Mouse (Mus musculus) midbrain, postnatal 0 days (tissue): ENCODE measurements around the gene Tyrobp. TPM values are rescaled to one million over a fixed set of nuclear protein-coding genes. Genes with fewer than 3 reads are reported as not detected.

Source experiments
- ATAC-seq: fragments of 200-750 bp; cut with Nextera tagmentation; 2 replicates; pipeline ENCODE4 v1.8.0; 2017; ENCODE audit warnings: moderate number of reproducible peaks, mild to moderate bottlenecking, moderate TSS enrichment, moderate library complexity; ENCODE audit not compliant: low FRiP score
- DNase-seq: peaks from one replicate; pipeline ENCODE4 v3.0.0-alpha.2; 2015; ENCODE audit warnings: low spot score
- H3K27ac ChIP-seq: fragments of 300-500 bp; sonication (generic); 2 replicates; pipeline ENCODE4 v1.5.1; 2014; ENCODE audit warnings: low read depth, mild to moderate bottlenecking, low read length, mixed read lengths
- H3K27me3 ChIP-seq: fragments of 300-500 bp; sonication (generic); 2 replicates; pipeline ENCODE4 v1.6.1; 2014; ENCODE audit warnings: low read length, control low read depth, mixed read lengths; ENCODE audit not compliant: insufficient read depth
- H3K36me3 ChIP-seq: fragments of 300-500 bp; sonication (generic); 2 replicates; pipeline ENCODE4 v1.6.1; 2014; ENCODE audit warnings: low read length, control low read depth, mixed read lengths; ENCODE audit not compliant: insufficient read depth
- H3K4me1 ChIP-seq: fragments of 300-500 bp; sonication (generic); 2 replicates; pipeline ENCODE4 v1.6.1; 2014; ENCODE audit warnings: mild to moderate bottlenecking, control low read depth, antibody characterized with exemption, low read length, mixed read lengths; ENCODE audit not compliant: insufficient read depth
- H3K4me2 ChIP-seq: fragments of 300-500 bp; sonication (generic); 2 replicates; pipeline ENCODE4 v1.6.1; 2014; ENCODE audit warnings: low read depth, mild to moderate bottlenecking, low read length, mixed read lengths; ENCODE audit not compliant: poor library complexity, severe bottlenecking
- H3K4me3 ChIP-seq: fragments of 300-500 bp; sonication (generic); 2 replicates; pipeline ENCODE4 v1.5.1; 2014; ENCODE audit warnings: low read depth, mild to moderate bottlenecking, low read length, moderate library complexity
- H3K9ac ChIP-seq: fragments of 300-500 bp; sonication (generic); replicated peaks from 2 replicates; pipeline ENCODE4 v1.6.1; 2014; ENCODE audit warnings: mild to moderate bottlenecking, low read length, moderate library complexity, mixed read lengths; ENCODE audit not compliant: poor library complexity, severe bottlenecking
- H3K9me3 ChIP-seq: fragments of 300-500 bp; sonication (generic); 2 replicates; pipeline ENCODE4 v1.6.1; 2016; ENCODE audit warnings: low read length, control low read depth
- CTCF ChIP-seq: IDR thresholded peaks from 2 replicates; pipeline ENCODE4 v1.5.1; 2016; ENCODE audit warnings: antibody characterized with exemption, mild to moderate bottlenecking
- WGBS: fragments of 180-500 bp; shearing (Covaris S2); extraction: QIAGEN DNeasy Blood & Tissue Kit; methylation state at CpG from one replicate; pipeline ENCODE4 v1.1.7; 2014; 5-methylcytosine and 5-hydroxymethylcytosine counted together
- polyA plus RNA-seq: library from polyadenylated mRNA; unstranded; fragments of >200 nt; fragmentation: Nextera tagmentation; extraction: Ambion mirVana; gene quantifications from 2 replicates; pipeline ENCODE4 v1.2.1, GENCODE M21; 2015
- total RNA-seq: library from RNA; depleted of rRNA; stranded (reverse); fragments of >200 nt; gene quantifications from 2 replicates; pipeline ENCODE4 v1.2.3, GENCODE M21; 2014

Tyrobp gene
- total and polyA plus RNA-seq, 2 experiments from 2014 or later, result 23.5 to 43.7 TPM

DNA sequence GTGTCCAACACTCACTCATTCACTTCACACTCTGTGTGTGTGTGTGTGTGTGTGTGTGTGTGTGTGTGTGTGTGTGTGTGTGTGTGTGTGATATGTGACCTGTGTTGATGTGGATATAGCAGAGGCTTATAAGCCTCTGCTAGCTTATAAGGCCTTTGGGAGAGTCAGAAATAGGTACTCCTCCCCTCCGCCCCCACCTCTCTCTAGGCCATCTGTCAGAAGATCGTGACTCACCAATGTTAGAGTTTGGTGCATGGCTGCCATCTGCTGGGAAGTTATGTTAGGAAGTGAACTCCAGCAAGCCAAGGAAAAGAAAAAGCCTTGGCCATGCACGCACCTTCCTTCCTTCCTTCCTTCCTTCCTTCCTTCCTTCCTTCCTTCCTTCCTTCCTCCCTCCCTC is 18.2 kb downstream of the Tyrobp start:
- Histone ChIP-seq H3K9me3 (no peaks in the 10 kb centered on the region), H3K27me3 (no peaks in the 10 kb centered on the region), H3K9ac (no peak overlapping the region), H3K4me2 (no peak overlapping the region), H3K4me3 (no peak overlapping the region), H3K36me3 (peaks cover 20% of the 10 kb centered on the region), H3K27ac (no peak overlapping the region), H3K4me1 (no peaks in the 10 kb centered on the region)
- 6% methylated on average over 3 of the region's 3 CpGs for WGBS
- DNase-seq (peak; percentile 93), ATAC-seq (peak; percentile 82; the same call in 1 of the 2 replicates)
- TF ChIP-seq CTCF, result peak; percentile 83

DNA sequence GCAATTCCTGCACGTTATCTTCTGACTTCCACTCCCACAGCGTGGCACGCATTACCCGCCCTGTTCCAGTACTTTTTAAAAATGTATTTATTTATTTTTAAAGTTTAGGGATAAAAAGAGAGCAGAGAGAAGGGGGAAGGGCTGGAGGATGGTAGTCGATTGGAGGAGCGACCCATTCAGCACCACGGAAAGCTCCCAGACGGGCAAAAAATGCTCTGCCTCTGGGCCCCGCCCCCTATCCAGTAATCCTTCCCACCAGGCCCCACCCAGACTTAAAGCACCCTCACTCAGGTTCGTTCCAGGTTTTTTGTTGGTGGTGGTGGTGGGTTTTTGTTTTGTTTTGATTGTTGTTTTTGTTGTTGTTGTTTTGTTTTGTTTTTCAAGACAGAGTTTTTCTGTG is 20.7 kb downstream of the Tyrobp start:
- Histone ChIP-seq H3K4me3 (no peak overlapping the region), H3K36me3 (peaks cover 26% of the 10 kb centered on the region), H3K4me2 (no peak overlapping the region), H3K27me3 (no peaks in the 10 kb centered on the region), H3K9ac (no peak overlapping the region), H3K27ac (no peak overlapping the region), H3K4me1 (no peaks in the 10 kb centered on the region), H3K9me3 (no peaks in the 10 kb centered on the region)
- DNase-seq, result no peak
- 10% methylated on average over 10 of the region's 10 CpGs for WGBS
- no peak for TF ChIP-seq CTCF
- no peak for ATAC-seq

- H3K9me3 ChIP-seq, result no peaks in the 10 kb centered on the region
- no peak for TF ChIP-seq CTCF
- no peaks in the 10 kb centered on the region for H3K4me1 ChIP-seq
- no peaks in the 10 kb centered on the region for H3K27me3 ChIP-seq
- no peak for ATAC-seq
- H3K4me2 ChIP-seq, result no peak overlapping the region
- DNase-seq, result no peak
- no peak overlapping the region for H3K27ac ChIP-seq
- peaks cover 28% of the 10 kb centered on the region for H3K36me3 ChIP-seq
- H3K4me3 ChIP-seq, result no peak overlapping the region
- H3K9ac ChIP-seq, result no peak overlapping the region
- WGBS, result 74% methylated on average over 10 of the region's 10 CpGs
These were observed 21.1 kb downstream of the Tyrobp start for GRCm38 (mm10) chr7:30434701-30435100.

DNA sequence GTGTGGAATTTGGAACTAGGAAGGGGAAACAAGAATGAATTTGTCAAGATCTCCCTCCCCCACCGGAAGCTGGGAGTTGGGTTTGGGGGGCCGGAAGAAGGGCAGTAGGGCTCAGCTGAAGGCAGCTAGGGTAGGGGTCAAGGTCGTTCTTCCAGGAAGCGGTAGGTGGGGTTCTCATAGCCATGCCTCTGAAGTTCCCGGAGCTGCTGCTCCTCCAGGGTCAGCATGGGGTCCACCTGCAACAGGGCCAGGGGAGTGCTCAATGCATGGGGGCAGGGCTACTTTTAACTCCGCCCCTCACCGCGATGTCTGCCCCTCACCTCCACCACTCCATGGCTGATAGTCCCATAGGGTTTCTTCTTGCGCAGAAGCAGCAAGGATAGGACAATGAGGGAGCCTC is 21.6 kb downstream of the Tyrobp start:
- H3K4me1 ChIP-seq, result no peaks in the 10 kb centered on the region
- 57% methylated on average over 9 of the region's 9 CpGs for WGBS
- ATAC-seq (no peak), DNase-seq (no peak)
- H3K9me3 ChIP-seq, result no peaks in the 10 kb centered on the region
- H3K9ac ChIP-seq, result no peak overlapping the region
- peaks cover 33% of the 10 kb centered on the region for H3K36me3 ChIP-seq
- H3K4me3 ChIP-seq, result no peak overlapping the region
- no peak for TF ChIP-seq CTCF
- H3K27me3 ChIP-seq, result no peaks in the 10 kb centered on the region
- no peak overlapping the region for H3K27ac ChIP-seq
- H3K4me2 ChIP-seq, result no peak overlapping the region

DNA sequence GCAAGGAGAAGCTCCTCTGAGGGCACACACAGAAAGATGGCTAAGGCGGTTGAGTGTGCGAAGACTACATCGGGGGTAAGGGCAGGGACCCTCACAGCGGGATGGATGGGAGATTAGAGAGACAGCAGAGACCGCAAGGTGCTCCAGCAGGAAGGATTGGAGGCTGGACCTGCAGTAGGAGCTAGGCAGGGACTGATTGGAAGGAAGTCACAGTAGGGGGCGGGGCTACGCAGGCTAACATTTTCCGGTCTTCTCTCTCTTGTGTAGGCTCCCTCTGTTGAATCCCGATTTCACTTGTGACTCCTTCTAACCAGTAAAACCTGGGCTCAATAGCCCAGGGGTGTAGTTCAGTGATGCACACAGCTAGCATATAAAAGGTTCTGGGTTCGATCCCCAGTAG is 23.3 kb downstream of the Tyrobp start:
- Histone ChIP-seq H3K27me3 (no peaks in the 10 kb centered on the region), H3K4me1 (no peaks in the 10 kb centered on the region), H3K27ac (no peak overlapping the region), H3K36me3 (peaks cover 40% of the 10 kb centered on the region), H3K4me3 (no peak overlapping the region), H3K9me3 (no peaks in the 10 kb centered on the region), H3K9ac (no peak overlapping the region), H3K4me2 (no peak overlapping the region)
- DNase-seq, result no peak
- no peak for ATAC-seq
- TF ChIP-seq CTCF, result no peak
- WGBS, result 25% methylated on average over 10 of the region's 10 CpGs

- no peak overlapping the region for H3K9ac ChIP-seq
- no peaks in the 10 kb centered on the region; the same call in 1 of the 2 replicates for H3K4me1 ChIP-seq
- H3K9me3 ChIP-seq, result no peaks in the 10 kb centered on the region
- WGBS, result 81% methylated on average over 13 of the region's 13 CpGs
- no peak for TF ChIP-seq CTCF
- H3K4me2 ChIP-seq, result no peak overlapping the region
- H3K27ac ChIP-seq, result no peak overlapping the region
- ATAC-seq, result no peak
- no peak overlapping the region for H3K4me3 ChIP-seq
- DNase-seq, result no peak
- H3K36me3 ChIP-seq, result peaks cover 48% of the 10 kb centered on the region
- no peaks in the 10 kb centered on the region for H3K27me3 ChIP-seq
These were observed 26.2 kb downstream of the Tyrobp start for GRCm38 (mm10) chr7:30439734-30440133.
